ENCODE assay signal across 16 mouse cellular contexts in the genomic region with DNA sequence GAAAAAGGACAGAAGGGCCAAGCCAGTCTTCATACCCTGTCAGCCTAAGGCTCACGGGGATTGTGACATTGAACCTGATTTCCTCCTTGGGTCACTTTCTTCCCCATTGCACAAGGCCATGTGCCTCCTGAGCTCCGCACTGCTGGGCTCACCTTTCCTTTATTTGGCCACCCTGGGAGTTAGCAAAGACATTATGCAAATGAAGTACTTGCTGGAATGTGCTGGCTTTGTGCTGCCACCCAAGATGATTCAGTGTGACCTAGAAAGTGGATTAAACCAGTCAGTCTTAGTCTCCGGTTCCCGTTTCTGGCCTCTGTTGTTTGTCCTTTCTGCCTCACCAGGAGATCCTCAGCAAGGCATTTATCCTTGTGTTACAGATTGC. TPM values are rescaled to one million over a fixed set of nuclear protein-coding genes. Genes with fewer than 3 reads are reported as not detected.
DNase-seq lines count a peak whose midpoint lies in the region; ATAC-seq and TF ChIP-seq lines count a peak whose summit lies in the region.
"Had no signal": no experiment of that assay in that cellular context is flagged by ENCODE, and none has a peak within 500 bp of the region (broad histone marks: within the 10 kb centered on the region; RNA-seq: fewer than 3 reads in every experiment).

No protein-coding gene starts in this region.

- peak; percentile 49; the same call in 1 of the 2 replicates for ATAC-seq in forebrain, embryonic 11.5 days (replicated peaks; ENCODE audit: low FRiP score)
- no peak for ATAC-seq in forebrain, postnatal 0 days
- ATAC-seq: forebrain, embryonic 13.5 days; intestine, embryonic 15.5 days had no signal

- no peaks in the 10 kb centered on the region for H3K27me3 ChIP-seq in forebrain, embryonic 11.5 days (ENCODE audit: control insufficient read depth, insufficient read depth, low read length)
- H3K27me3 ChIP-seq in forebrain, postnatal 0 days (ENCODE audit: insufficient read depth, low read length), result no peaks in the 10 kb centered on the region
- H3K27me3 ChIP-seq: forebrain, embryonic 13.5 days; intestine, embryonic 15.5 days; stomach, embryonic 15.5 days had no signal

- H3K4me1 ChIP-seq in forebrain, embryonic 11.5 days (replicated peaks; ENCODE audit: control insufficient read depth, insufficient read depth, low read length), result no peaks in the 10 kb centered on the region; the same call in 1 of the 2 replicates
- no peaks in the 10 kb centered on the region for H3K4me1 ChIP-seq in forebrain, postnatal 0 days (ENCODE audit: insufficient read depth)
- H3K4me1 ChIP-seq: intestine, embryonic 15.5 days; stomach, embryonic 15.5 days had no signal

- no peaks in the 10 kb centered on the region for H3K36me3 ChIP-seq in forebrain, embryonic 11.5 days (ENCODE audit: control insufficient read depth, insufficient read depth, low read length)
- no peaks in the 10 kb centered on the region for H3K36me3 ChIP-seq in forebrain, postnatal 0 days (ENCODE audit: insufficient read depth)
- H3K36me3 ChIP-seq: intestine, embryonic 15.5 days; stomach, embryonic 15.5 days had no signal

- H3K9me3 ChIP-seq in forebrain, embryonic 11.5 days (ENCODE audit: control insufficient read depth, low read length), result no peaks in the 10 kb centered on the region
- no peaks in the 10 kb centered on the region for H3K9me3 ChIP-seq in forebrain, postnatal 0 days (ENCODE audit: low read length)
- H3K9me3 ChIP-seq: forebrain, embryonic 13.5 days; intestine, embryonic 15.5 days; stomach, embryonic 15.5 days had no signal

- DNase-seq in forebrain, embryonic 11.5 days (ENCODE audit: low spot score), result no peak
- DNase-seq in forebrain, postnatal 0 days, result no peak
- peak; percentile 98 for DNase-seq in ES-CJ7 (ENCODE audit: low read depth, low spot score)
- DNase-seq in fat pad, adult 2 months (ENCODE audit: extremely low read depth, low read depth, low spot score), result peak; percentile 85
- DNase-seq in kidney, postnatal 36 days, result peak; percentile 36 to 80
- no peak for DNase-seq in neural tube, embryonic 10.5 days (ENCODE audit: extremely low spot score, low spot score)
- no peak for DNase-seq in cerebellum, adult 11-12 months
- no peak for DNase-seq in thymus, adult 18-20 months
- DNase-seq: gastrocnemius, postnatal 25 days; right cerebral cortex, postnatal 14 days had no signal

- H3K4me2 ChIP-seq in forebrain, embryonic 11.5 days (ENCODE audit: low read depth, low read length, severe bottlenecking), result no peak overlapping the region
- no peak overlapping the region for H3K4me2 ChIP-seq in forebrain, postnatal 0 days (ENCODE audit: low read depth)
- H3K4me2 ChIP-seq: forebrain, embryonic 13.5 days; intestine, embryonic 15.5 days; liver, embryonic 11.5 days; stomach, embryonic 15.5 days had no signal

- no peak overlapping the region for H3K9ac ChIP-seq in forebrain, embryonic 11.5 days (ENCODE audit: low read length)
- H3K9ac ChIP-seq in forebrain, postnatal 0 days, result no peak overlapping the region
- H3K9ac ChIP-seq: forebrain, embryonic 13.5 days; intestine, embryonic 15.5 days; stomach, embryonic 15.5 days had no signal

- 12% methylated on average over 4 of the region's 4 CpGs for WGBS in forebrain, embryonic 11.5 days
- 21% methylated on average over 4 of the region's 4 CpGs for WGBS in forebrain, postnatal 0 days

- no peak for TF ChIP-seq CTCF in forebrain, postnatal 0 days (IDR thresholded peaks at IDR 0.05; ENCODE audit: low read depth)

- H3K27ac ChIP-seq in forebrain, embryonic 11.5 days (ENCODE audit: low read depth, low read length), result no peak overlapping the region
- no peak overlapping the region for H3K27ac ChIP-seq in forebrain, postnatal 0 days (ENCODE audit: low read depth, low read length)
- H3K27ac ChIP-seq: forebrain, embryonic 13.5 days; intestine, embryonic 15.5 days; left cerebral cortex, adult 2 months; stomach, embryonic 15.5 days had no signal

- H3K4me3 ChIP-seq in forebrain, embryonic 11.5 days (ENCODE audit: low read depth, low read length), result no peak overlapping the region
- no peak overlapping the region for H3K4me3 ChIP-seq in forebrain, postnatal 0 days (ENCODE audit: low read depth, low read length)
- H3K4me3 ChIP-seq: forebrain, embryonic 13.5 days; intestine, embryonic 15.5 days; left cerebral cortex, adult 2 months; stomach, embryonic 15.5 days had no signal

RNA-seq across cellular contexts. Expression of gene Tubb2b, which starts 20.6 kb away (rescaled TPM):
- polyA plus RNA-seq in forebrain, embryonic 11.5 days (2014; fragmentation: Nextera tagmentation; extraction: Ambion mirVana), result 232 and 287 TPM in 2 replicates
- 5,538 and 5,638 TPM in 2 replicates for total RNA-seq in forebrain, postnatal 0 days (2014; rRNA removed)
- 1,072 and 1,153 TPM in 2 replicates for polyA plus RNA-seq in forebrain, postnatal 0 days (2015; fragmentation: Nextera tagmentation; extraction: Ambion mirVana)
- total RNA-seq: megakaryocyte-erythroid progenitor cell, adult 5-6 weeks had no signal

RNA-seq across cellular contexts. Expression of gene Tubb2a, which starts 31.9 kb away (rescaled TPM):
- 185 and 229 TPM in 2 replicates for polyA plus RNA-seq in forebrain, embryonic 11.5 days (2014; fragmentation: Nextera tagmentation; extraction: Ambion mirVana)
- 4,454 and 4,559 TPM in 2 replicates for total RNA-seq in forebrain, postnatal 0 days (2014; rRNA removed)
- polyA plus RNA-seq in forebrain, postnatal 0 days (2015; fragmentation: Nextera tagmentation; extraction: Ambion mirVana), result 3,524 and 3,579 TPM in 2 replicates

RNA-seq across cellular contexts. Expression of gene Psmg4, which starts 53.1 kb away (rescaled TPM):
- polyA plus RNA-seq in forebrain, embryonic 11.5 days (2014; fragmentation: Nextera tagmentation; extraction: Ambion mirVana), result 114 and 123 TPM in 2 replicates
- total RNA-seq in forebrain, postnatal 0 days (2014; rRNA removed), result 56.6 and 108 TPM in 2 replicates
- polyA plus RNA-seq in forebrain, postnatal 0 days (2015; fragmentation: Nextera tagmentation; extraction: Ambion mirVana), result 99.0 and 150 TPM in 2 replicates

Comparison
In these comparisons a context has a peak if more than half of its experiments do, and no peak if none do; other contexts are left out.
1. RNA of gene Tubb2a, which starts 31.9 kb away (polyA plus RNA-seq): 3,524 to 3,579 TPM in forebrain, postnatal 0 days; 185 to 229 TPM in forebrain, embryonic 11.5 days; every median in the first group is over 10 times any median in the second.
2. DNase-seq: peak in ES-CJ7 (single experiment), fat pad, adult 2 months (single experiment) and kidney, postnatal 36 days (2 of 2); none in forebrain, embryonic 11.5 days (single experiment), forebrain, postnatal 0 days (single experiment), neural tube, embryonic 10.5 days (single experiment), cerebellum, adult 11-12 months (single experiment) and thymus, adult 18-20 months (0 of 2).